ENCODE assay signal across 8 mouse cellular contexts in the genomic region with DNA sequence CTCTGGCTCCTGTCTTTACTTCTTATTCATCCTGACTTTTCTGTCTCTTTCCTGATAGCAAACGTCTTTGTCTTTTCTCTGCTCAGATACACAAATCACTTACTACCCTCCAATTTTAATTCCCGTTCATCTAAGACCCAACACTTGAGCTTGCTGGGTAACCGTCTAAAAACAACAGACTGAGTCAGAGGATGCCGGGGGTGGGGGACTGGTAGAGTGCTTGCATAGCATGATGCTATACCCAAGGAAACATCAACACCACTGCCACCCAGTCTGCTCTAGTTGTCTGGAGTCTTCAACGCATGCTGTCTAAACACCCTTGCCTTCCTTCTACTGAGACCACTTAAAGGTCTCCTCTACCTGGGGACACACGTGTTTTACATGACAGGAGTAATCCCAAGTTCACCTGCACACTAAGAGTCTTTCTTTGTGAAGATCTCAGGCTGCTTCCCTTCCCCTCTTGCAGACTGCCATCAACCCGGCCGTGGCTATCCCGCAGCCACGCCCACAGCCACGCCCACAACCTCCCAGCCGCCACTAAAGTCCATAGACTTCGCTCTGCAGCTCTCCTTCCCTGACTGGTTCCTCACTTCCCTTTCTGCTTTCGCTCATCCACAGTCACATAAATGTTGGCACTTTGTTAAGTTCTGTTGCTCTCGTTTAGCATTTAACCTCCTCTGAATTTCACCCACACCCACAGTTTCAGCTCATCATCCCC. TPM values are rescaled to one million over a fixed set of nuclear protein-coding genes. Genes with fewer than 3 reads are reported as not detected.
DNase-seq lines count a peak whose midpoint lies in the region; ATAC-seq and TF ChIP-seq lines count a peak whose summit lies in the region.

No protein-coding gene starts in this region.

- DNase-seq in right cerebral cortex, adult 2 months (ENCODE audit: low spot score in 2 of 2) = peak; percentile 48 to 51
- DNase-seq in right cerebral cortex, postnatal 25 days = no peak
- DNase-seq in heart, postnatal 0 days (ENCODE audit: low spot score) = peak; percentile 55
- peak; percentile 78 for DNase-seq in kidney, postnatal 14 days
- DNase-seq in lung, postnatal 4 days = peak; percentile 73 to 82
- peak; percentile 71 for DNase-seq in retina, postnatal 1 day

- WGBS in embryonic facial prominence, embryonic 15.5 days = 11% methylated on average over 15 of the region's 15 CpGs
- WGBS in heart, postnatal 0 days = 13% methylated on average over 15 of the region's 15 CpGs

- no peaks in the 10 kb centered on the region for H3K27me3 ChIP-seq in embryonic facial prominence, embryonic 15.5 days
- no peaks in the 10 kb centered on the region for H3K27me3 ChIP-seq in heart, postnatal 0 days (ENCODE audit: control insufficient read depth, insufficient read depth, low read length)

- H3K4me3 ChIP-seq in embryonic facial prominence, embryonic 15.5 days (replicated peaks) = peak overlapping the region; percentile 24
- no peak overlapping the region for H3K4me3 ChIP-seq in heart, postnatal 0 days (ENCODE audit: low read depth, low read length)

- ATAC-seq in embryonic facial prominence, embryonic 15.5 days (ENCODE audit: insufficient number of reproducible peaks, low FRiP score, low TSS enrichment, low read depth) = peak; percentile 76; the same call in 1 of the 2 replicates
- ATAC-seq in heart, postnatal 0 days (ENCODE audit: insufficient read depth, low read depth) = no peak
- ATAC-seq in frontal cortex, adult (ENCODE audit: low TSS enrichment) = no peak

- peaks cover 6% of the 10 kb centered on the region; the same call in 1 of the 2 replicates for H3K4me1 ChIP-seq in embryonic facial prominence, embryonic 15.5 days
- H3K4me1 ChIP-seq in heart, postnatal 0 days (ENCODE audit: control insufficient read depth, insufficient read depth) = peaks cover 33% of the 10 kb centered on the region

- TF ChIP-seq CTCF in heart, postnatal 0 days (IDR thresholded peaks at IDR 0.05; ENCODE audit: low read depth) = no peak

- H3K9me3 ChIP-seq in embryonic facial prominence, embryonic 15.5 days (replicated peaks) = no peaks in the 10 kb centered on the region
- no peaks in the 10 kb centered on the region for H3K9me3 ChIP-seq in heart, postnatal 0 days (replicated peaks; ENCODE audit: control insufficient read depth, low read length)

- no peaks in the 10 kb centered on the region for H3K36me3 ChIP-seq in embryonic facial prominence, embryonic 15.5 days
- no peaks in the 10 kb centered on the region for H3K36me3 ChIP-seq in heart, postnatal 0 days (replicated peaks; ENCODE audit: control insufficient read depth, insufficient read depth, low read length)

- TF ChIP-seq EP300 in heart, postnatal 0 days (IDR thresholded peaks at IDR 0.05; ENCODE audit: low read depth) = no peak

- peak overlapping the region; percentile 48 for H3K4me2 ChIP-seq in embryonic facial prominence, embryonic 15.5 days (replicated peaks)
- peak overlapping the region; percentile 36 for H3K4me2 ChIP-seq in heart, postnatal 0 days (ENCODE audit: low read depth, low read length)

- no peak overlapping the region for H3K9ac ChIP-seq in embryonic facial prominence, embryonic 15.5 days
- H3K9ac ChIP-seq in heart, postnatal 0 days (replicated peaks; ENCODE audit: low read depth, low read length) = no peak overlapping the region

- H3K27ac ChIP-seq in embryonic facial prominence, embryonic 15.5 days (replicated peaks) = no peak overlapping the region
- H3K27ac ChIP-seq in heart, postnatal 0 days (ENCODE audit: low read depth) = no peak overlapping the region

RNA-seq across cellular contexts. Expression of a gene that starts 17.5 kb away (rescaled TPM):
- polyA plus RNA-seq in embryonic facial prominence, embryonic 15.5 days (2015; fragmentation: Nextera tagmentation; extraction: Ambion mirVana) = 0.28 and 0.41 TPM in 2 replicates
- total RNA-seq in heart, postnatal 0 days (2014; rRNA removed; ENCODE audit: low replicate concordance) = 7.4 and 10.9 TPM in 2 replicates
- polyA plus RNA-seq in heart, postnatal 0 days (2015; fragmentation: Nextera tagmentation; extraction: Ambion mirVana) = 0.61 and 0.99 TPM in 2 replicates
